Mouse (Mus musculus) forebrain, embryonic 10.5 days (tissue): ENCODE measurements around the gene Heatr4. TPM values are rescaled to one million over a fixed set of nuclear protein-coding genes. Genes with fewer than 3 reads are reported as not detected.
A peak's percentile ranks its signal among the peaks of the same experiment; 100 is the strongest.
"Not testable (repeated sequence)": the region's sequence is repeated elsewhere in the genome, so short reads cannot be mapped to it uniquely, and the experiment has no call there.

ENCODE experiments used
- DNase-seq: peaks from one replicate; pipeline ENCODE4 v3.0.0-alpha.2; 2017; ENCODE audit warnings: low spot score; ENCODE audit errors: extremely low spot score
- H3K27ac ChIP-seq: fragments of 300-500 bp; sonication (generic); 2 replicates; pipeline ENCODE4 v1.5.1; 2016; ENCODE audit warnings: mild to moderate bottlenecking
- H3K27me3 ChIP-seq: fragments of 300-500 bp; sonication (generic); 2 replicates; pipeline ENCODE4 v1.6.1; 2016; ENCODE audit warnings: mild to moderate bottlenecking; ENCODE audit not compliant: poor library complexity, severe bottlenecking
- H3K36me3 ChIP-seq: fragments of 300-500 bp; sonication (generic); replicated peaks from 2 replicates; pipeline ENCODE4 v1.6.1; 2016; ENCODE audit warnings: mild to moderate bottlenecking, moderate library complexity
- H3K4me1 ChIP-seq: fragments of 300-500 bp; sonication (generic); 2 replicates; pipeline ENCODE4 v1.6.1; 2016
- H3K4me3 ChIP-seq: fragments of 300-500 bp; sonication (generic); 2 replicates; pipeline ENCODE4 v1.5.1; 2016; ENCODE audit warnings: mild to moderate bottlenecking, moderate library complexity
- H3K9me3 ChIP-seq: fragments of 300-500 bp; sonication (generic); 2 replicates; pipeline ENCODE4 v1.6.1; 2016; ENCODE audit warnings: mild to moderate bottlenecking, moderate library complexity
- WGBS: fragments of 180-500 bp; shearing (Covaris S2); methylation state at CpG from one replicate; pipeline ENCODE4 v1.1.7; 2016; 5-methylcytosine and 5-hydroxymethylcytosine counted together
- polyA plus RNA-seq: library from polyadenylated mRNA; unstranded; fragments of >200 nt; fragmentation: Nextera tagmentation; extraction: Ambion mirVana; gene quantifications from 2 replicates; pipeline ENCODE4 v1.2.1, GENCODE M21; 2016

Heatr4 gene
- polyA plus RNA-seq, 1 experiment from 2014 or later, result not detected

DNA sequence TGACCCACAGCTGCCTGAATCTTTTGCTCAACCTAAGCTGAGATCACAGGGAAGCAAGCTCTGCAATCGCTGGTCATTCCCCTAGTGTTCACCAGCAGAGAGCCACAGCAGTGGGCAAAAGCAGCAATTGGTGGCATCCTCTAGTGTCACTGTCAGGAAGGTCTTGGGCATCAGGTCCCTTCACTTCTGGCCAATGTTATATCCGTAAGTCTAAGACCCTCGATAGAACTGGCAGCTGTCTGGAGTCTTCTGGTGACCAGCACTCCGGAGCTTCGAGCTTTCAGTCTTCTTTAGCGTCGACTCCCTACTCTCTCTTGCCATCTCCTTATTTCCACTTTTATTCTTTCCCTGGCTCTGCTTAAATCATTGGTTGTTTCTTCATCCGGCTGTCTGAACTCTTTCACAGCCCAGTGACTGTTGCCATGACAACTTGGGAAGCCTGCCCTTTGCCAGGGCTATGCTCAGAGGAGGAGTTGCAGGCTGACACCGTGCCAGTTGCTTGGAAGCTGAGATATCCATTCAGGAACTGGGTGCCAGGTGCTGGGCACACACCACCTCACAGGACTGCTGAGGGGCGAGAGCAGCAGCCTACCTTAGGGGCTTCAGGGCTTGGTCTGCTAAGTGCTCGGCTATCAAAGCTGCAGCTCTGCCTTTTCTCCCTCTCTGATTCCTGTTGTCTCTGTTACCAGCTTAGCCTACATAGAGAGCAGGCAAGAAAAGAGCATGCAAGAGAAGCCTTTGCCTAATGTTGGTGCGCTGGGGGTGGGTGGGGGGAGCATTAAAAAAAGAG, 26.8 kb upstream of the Heatr4 start:
- Histone ChIP-seq H3K27ac (peak overlapping the region; percentile 3; the same call in 1 of the 2 replicates), H3K9me3 (no peaks in the 10 kb centered on the region), H3K27me3 (peaks cover 12% of the 10 kb centered on the region; the same call in 1 of the 2 replicates), H3K36me3 (peaks cover 15% of the 10 kb centered on the region), H3K4me3 (peak overlapping the region; percentile 29; the same call in 1 of the 2 replicates), H3K4me1 (peaks cover 49% of the 10 kb centered on the region)
- 47% methylated on average over 12 of the region's 12 CpGs for WGBS
- peak; percentile 45 for DNase-seq

DNA sequence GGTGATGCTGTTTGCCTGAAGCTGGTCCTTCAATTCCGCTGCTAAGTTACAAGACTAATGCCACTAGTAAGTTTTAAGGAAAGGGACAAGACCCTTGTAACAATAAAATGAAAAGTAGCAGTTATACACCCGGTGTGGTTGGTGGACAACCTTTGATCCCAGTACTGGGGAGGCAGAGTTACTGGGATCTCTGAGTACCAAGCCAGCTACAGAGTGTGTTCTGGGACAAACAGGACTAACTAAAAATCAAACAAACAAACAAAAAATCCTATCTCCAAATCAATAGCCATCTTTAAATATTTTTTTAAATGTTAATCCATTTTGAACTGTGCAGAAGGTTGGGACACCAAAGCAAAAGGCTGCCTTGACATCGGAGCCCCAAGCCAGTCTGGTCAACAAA, 25.5 kb upstream of the Heatr4 start:
- 84% methylated on average over 3 of the region's 3 CpGs for WGBS
- peaks cover 12% of the 10 kb centered on the region; the same call in 1 of the 2 replicates for H3K27me3 ChIP-seq

DNA sequence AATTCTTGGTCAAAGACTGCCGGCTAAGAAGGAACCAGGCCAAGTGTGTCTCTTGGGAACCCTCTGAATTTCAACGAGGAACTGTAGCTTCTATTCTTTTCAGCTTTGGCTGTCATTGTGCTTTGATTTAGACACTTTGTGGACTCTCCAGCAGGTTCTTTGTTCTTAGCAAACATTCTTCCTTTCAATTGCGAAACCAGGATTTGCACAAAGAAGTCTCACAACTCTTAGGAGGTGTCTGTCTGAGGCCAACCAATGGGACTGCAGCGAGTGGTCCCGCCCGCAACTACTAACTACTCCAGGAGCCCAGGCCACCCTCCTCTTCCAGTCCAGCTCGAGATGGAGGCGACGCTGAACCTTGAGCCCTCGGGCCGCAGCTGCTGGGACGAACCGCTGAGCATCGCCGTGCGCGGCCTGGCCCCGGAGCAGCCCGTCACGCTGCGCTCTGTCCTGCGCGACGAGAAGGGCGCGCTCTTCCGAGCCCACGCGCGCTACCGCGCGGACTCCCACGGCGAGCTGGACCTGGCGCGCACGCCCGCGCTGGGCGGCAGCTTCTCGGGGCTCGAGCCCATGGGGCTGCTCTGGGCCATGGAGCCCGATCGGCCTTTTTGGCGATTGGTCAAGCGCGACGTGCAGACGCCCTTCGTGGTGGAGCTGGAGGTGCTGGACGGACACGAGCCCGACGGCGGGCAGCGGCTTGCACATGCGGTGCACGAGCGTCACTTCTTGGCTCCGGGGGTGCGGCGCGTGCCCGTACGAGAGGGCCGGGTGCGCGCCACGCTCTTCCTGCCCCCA, 24.7 kb upstream of the Heatr4 start, which contains the start of gene Acot1:
Acot1 (plus strand) TSS at position 320 of the 795 bp plus-strand sequence.
- H3K36me3 ChIP-seq, H3K9me3 ChIP-seq: not testable (repeated sequence)
- Histone ChIP-seq H3K4me3 (peak within 1 kb of the TSS; percentile 54), H3K27ac (peak within 1 kb of the TSS; percentile 84), H3K4me1 (peaks cover 42% of the 10 kb centered on the region), H3K27me3 (peaks cover 12% of the 10 kb centered on the region; the same call in 1 of the 2 replicates)
- peak; percentile 72 for DNase-seq
- WGBS, result 2% methylated on average over 55 of the region's 70 CpGs

More for the DNA sequence above, 25.5 kb upstream of the Heatr4 start:
- Histone ChIP-seq H3K27ac (0 out of 2 replicates have a peak overlapping the region, but pooled peaks have one; percentile 84), H3K36me3 (peaks cover 8% of the 10 kb centered on the region), H3K4me3 (peak overlapping the region; percentile 54), H3K4me1 (peaks cover 42% of the 10 kb centered on the region), H3K9me3 (no peaks in the 10 kb centered on the region)
- DNase-seq, result no peak

DNA sequence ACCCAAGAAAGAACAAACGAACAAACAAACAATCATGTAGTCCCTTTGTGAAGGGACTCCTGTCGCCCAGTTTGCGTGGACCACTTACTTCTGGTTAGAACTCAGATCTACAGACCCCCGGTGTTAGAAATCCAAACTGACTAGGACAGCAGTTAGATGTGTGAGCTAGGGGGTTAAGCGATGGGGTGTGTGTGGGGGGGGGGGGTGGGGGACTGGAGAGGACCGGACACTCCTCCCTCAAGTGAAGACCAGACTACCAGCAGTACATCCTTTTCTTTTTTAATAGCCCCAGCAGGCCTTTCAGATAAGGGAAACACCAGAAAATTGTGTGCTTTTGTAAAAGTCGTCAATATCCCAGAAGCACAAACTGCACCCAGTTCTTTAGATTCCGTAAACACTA, 24.1 kb upstream of the Heatr4 start:
- H3K4me3 ChIP-seq, result peak overlapping the region; percentile 54
- peak overlapping the region; percentile 84 for H3K27ac ChIP-seq

DNA sequence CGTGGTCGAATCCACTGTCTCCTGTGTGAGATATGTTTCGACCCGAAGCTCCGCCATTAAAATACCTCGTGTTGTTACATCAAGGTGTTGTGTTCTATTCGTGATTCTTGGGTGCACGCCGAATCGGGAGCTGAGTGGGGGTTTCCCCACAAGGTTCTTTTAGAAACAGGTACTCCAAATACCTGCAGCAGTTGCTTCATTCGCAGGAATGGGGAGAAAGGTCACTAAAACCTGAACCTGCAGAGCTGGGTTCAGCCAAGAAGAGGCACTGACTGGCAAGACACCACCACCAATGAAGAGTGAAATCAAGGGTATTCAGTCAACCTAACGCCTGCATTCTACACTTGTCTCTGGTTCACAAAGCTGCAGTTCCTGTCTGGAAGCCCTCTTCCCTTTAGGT, 23.6 kb upstream of the Heatr4 start:
- Histone ChIP-seq H3K27me3 (peaks cover 12% of the 10 kb centered on the region; the same call in 1 of the 2 replicates), H3K27ac (peak overlapping the region; percentile 84; the same call in 1 of the 2 replicates)
- 90% methylated on average over 12 of the region's 12 CpGs for WGBS

More for the DNA sequence above, 24.1 kb upstream of the Heatr4 start:
- H3K36me3 ChIP-seq, result no peaks in the 10 kb centered on the region
- peaks cover 42% of the 10 kb centered on the region for H3K4me1 ChIP-seq
- no peaks in the 10 kb centered on the region for H3K9me3 ChIP-seq
- H3K27me3 ChIP-seq, result peaks cover 12% of the 10 kb centered on the region; the same call in 1 of the 2 replicates
- no peak for DNase-seq
- WGBS, result 70% methylated on average over 8 of the region's 8 CpGs

DNA sequence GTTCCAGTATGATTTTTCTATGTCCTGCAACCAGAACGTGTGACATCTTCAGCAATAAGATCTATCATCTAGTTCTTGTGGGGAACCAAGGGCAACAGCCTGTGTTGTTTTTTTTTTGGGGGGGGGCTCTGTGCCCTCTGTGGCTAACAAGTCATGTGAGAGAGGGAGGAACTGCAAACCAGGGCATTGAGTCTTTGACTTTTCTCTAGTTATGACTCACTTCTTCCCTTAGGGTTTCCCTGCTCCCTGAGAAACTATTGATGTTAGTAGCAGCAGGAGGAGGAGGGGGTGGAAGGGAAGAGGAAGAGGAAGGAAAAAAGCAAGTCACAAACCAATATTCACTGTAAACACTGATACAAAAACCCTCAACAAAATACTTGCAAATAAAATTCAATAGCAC, 19.2 kb upstream of the Heatr4 start:
- Histone ChIP-seq H3K4me1 (peaks cover 7% of the 10 kb centered on the region), H3K27ac (no peak overlapping the region), H3K36me3 (no peaks in the 10 kb centered on the region), H3K9me3 (peaks cover 6% of the 10 kb centered on the region; the same call in 1 of the 2 replicates), H3K27me3 (peaks cover 4% of the 10 kb centered on the region; the same call in 1 of the 2 replicates), H3K4me3 (no peak overlapping the region)
- WGBS, result 85% methylated on average over 1 of the region's 1 CpGs
- no peak for DNase-seq

More for the DNA sequence above, 23.6 kb upstream of the Heatr4 start:
- Histone ChIP-seq H3K9me3 (no peaks in the 10 kb centered on the region), H3K4me3 (no peak overlapping the region), H3K36me3 (no peaks in the 10 kb centered on the region), H3K4me1 (peaks cover 42% of the 10 kb centered on the region)
- DNase-seq, result no peak

DNA sequence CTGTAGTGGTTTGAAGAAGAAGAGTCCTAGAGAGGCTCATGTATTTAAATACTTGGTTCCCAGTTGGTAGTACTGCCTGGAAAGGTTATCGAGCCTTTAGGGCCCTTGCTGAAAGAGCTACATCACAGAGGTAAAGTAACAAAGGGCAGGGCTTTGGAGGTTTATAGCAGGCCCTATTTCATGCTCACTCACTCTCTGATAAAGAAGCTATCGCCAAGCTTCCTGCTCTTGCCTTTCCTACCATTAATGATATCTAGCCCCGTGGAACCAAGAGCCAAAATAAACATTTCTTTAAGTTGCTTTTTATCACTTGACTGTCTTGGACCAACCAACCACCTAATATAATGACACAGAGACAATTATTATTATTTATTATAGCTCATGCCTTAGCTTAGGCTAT, 15.8 kb upstream of the Heatr4 start:
- DNase-seq, result no peak
- H3K4me3 ChIP-seq, result no peak overlapping the region
- H3K9me3 ChIP-seq, result peaks cover 11% of the 10 kb centered on the region; the same call in 1 of the 2 replicates
- 92% methylated on average over 3 of the region's 3 CpGs for WGBS
- no peak overlapping the region for H3K27ac ChIP-seq
- H3K36me3 ChIP-seq, result no peaks in the 10 kb centered on the region
- H3K4me1 ChIP-seq, result no peaks in the 10 kb centered on the region
- no peaks in the 10 kb centered on the region for H3K27me3 ChIP-seq

DNA sequence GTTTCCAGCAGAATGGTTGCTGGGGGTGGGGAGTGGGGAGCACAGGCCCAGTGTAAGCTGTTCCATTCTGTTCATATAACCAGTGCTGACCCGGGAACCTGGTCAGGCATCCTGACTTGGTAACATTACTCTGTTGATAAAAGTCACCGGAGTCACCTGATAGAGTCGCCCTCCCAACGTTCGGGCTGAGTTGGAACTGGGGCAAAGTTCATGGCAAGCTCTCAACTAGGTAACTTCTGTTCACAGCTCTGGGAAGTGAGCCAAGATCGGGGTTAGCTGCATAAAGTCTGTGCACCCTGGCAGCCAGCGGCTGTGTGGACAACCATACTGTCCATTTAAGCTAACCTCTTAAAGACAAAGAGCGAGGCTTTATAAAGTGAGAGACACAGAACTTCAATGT, 14.6 kb upstream of the Heatr4 start:
- H3K36me3 ChIP-seq, H3K4me1 ChIP-seq, DNase-seq, H3K4me3 ChIP-seq, H3K27me3 ChIP-seq, H3K27ac ChIP-seq: not testable (repeated sequence)
- 88% methylated on average over 8 of the region's 8 CpGs for WGBS
- peaks cover 14% of the 10 kb centered on the region; the same call in 1 of the 2 replicates for H3K9me3 ChIP-seq

DNA sequence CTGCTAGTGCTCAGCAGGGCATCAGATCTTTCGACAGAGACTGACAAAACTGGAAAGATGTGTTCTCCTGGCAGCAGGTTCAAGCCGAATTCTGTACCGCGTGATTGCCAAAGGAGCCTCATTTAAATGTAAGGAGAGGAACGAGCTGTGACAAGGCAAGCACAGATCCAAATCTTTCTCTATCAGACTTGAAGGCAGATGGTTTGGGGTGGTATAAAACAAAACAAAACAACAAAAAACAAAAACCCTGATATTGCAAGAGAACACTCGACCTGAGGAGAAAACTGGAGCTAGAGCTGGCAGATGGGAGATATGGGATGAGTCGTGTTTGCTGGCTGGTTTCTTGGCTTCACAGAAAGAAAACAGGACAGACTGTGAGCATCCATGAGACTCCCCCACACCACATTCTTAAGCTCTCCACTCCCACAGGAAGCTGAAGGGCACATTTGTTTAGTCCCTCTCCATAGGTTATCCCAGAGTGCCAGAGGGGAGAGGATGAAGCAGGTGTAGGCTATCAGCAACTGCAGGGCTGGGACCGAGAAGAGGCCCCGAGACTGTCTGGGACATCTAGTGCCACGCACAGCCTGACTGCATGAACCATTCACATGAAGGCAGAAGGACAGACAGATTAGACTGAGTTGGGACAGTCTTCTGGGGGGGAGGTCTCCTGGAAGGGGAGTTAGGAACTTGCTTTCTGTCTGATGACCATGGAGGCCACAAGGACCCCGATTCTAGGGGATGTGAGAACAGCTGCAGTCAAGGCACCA, 13.9 kb upstream of the Heatr4 start:
- Histone ChIP-seq H3K27ac (no peak overlapping the region), H3K9me3 (peaks cover 14% of the 10 kb centered on the region; the same call in 1 of the 2 replicates), H3K27me3 (no peaks in the 10 kb centered on the region), H3K4me3 (no peak overlapping the region), H3K4me1 (no peaks in the 10 kb centered on the region), H3K36me3 (peaks cover 9% of the 10 kb centered on the region; the same call in 1 of the 2 replicates)
- no peak for DNase-seq
- WGBS, result 74% methylated on average over 11 of the region's 11 CpGs

DNA sequence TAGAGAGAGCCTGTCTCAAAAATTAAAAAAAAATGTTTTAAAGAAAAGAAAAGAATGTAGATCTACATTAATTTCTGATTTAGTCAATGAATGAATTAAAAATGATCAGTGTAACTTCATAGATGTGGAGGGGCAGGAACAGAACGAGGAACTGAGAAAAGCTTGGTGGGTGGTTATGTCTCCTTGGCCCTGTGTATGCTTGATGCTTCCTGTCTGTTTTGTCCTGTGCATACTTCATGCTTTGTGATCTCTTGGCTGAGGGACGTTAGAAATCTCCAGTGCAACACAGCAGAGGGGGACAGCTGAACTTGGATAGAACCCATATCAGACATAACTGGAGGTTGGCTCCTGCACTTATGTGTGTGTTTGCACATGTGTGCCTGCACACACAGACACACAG, 12.6 kb upstream of the Heatr4 start:
- H3K9me3 ChIP-seq, result peaks cover 14% of the 10 kb centered on the region; the same call in 1 of the 2 replicates
- peaks cover 18% of the 10 kb centered on the region for H3K36me3 ChIP-seq
- no peaks in the 10 kb centered on the region for H3K27me3 ChIP-seq
- no peak for DNase-seq
- H3K27ac ChIP-seq, result no peak overlapping the region
- H3K4me3 ChIP-seq, result no peak overlapping the region
- no peaks in the 10 kb centered on the region for H3K4me1 ChIP-seq
- 80% methylated on average over 2 of the region's 2 CpGs for WGBS

DNA sequence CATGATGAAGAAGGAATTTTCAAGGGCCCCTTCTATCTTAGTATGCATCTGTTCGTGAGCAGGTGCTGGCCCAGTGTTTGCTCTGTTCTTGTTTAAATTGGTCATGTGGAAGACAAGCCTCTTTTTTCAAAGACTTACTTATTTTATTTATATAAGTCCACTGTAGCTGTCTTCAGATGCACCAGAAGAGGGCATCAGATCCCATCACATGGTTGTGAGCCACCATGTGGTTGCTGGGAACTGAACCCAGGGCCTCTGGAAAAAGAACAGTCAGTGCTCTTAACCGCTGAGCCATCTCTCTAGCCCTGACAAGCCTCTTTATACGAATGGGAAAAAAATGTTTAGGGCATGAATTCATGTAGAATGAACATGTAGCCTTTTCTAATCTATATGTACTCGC, 4.7 kb upstream of the Heatr4 start:
- WGBS, result 95% methylated on average over 4 of the region's 4 CpGs
- Histone ChIP-seq H3K27ac (no peak overlapping the region), H3K27me3 (no peaks in the 10 kb centered on the region), H3K4me1 (peaks cover 15% of the 10 kb centered on the region), H3K4me3 (no peak overlapping the region), H3K9me3 (peaks cover 5% of the 10 kb centered on the region), H3K36me3 (peaks cover 15% of the 10 kb centered on the region)
- DNase-seq, result no peak

DNA sequence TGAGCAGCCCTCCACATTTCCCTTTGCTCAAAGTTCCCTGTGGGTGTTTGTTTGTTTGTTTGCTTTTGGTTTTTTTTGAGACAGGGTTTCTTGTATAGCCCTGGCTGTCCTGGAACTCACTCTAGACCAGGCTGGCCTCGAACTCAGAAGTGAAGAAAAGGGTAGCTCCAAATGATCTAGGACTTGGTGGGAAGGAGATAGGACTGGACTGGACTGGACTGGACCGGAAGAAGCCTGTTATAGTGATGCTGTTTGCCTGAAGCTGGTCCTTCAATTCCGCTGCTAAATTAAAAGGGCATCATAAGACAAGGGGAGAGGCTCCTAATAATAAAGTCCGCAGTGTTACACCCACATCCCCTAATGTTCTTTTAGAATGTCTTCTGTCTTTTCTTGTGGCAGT, 3.8 kb upstream of the Heatr4 start:
- Histone ChIP-seq H3K36me3 (peaks cover 12% of the 10 kb centered on the region), H3K9me3 (peaks cover 5% of the 10 kb centered on the region), H3K4me1 (peaks cover 15% of the 10 kb centered on the region), H3K27ac (peak overlapping the region; percentile 92), H3K27me3 (no peaks in the 10 kb centered on the region), H3K4me3 (peak overlapping the region; percentile 65)
- no peak for DNase-seq
- 74% methylated on average over 4 of the region's 4 CpGs for whole genome bisulfite sequencing
